Mouse (Mus musculus) cerebellum, adult 9-10 months (tissue): ENCODE measurements at regions not wholly inside any gene's neighbourhood (a gene's known extent, or its start where the extent isn't known, plus 50 kb on each side); places are given as distances from the start of the nearest gene placed in this dataset.

Source experiments
- DNase-seq: peaks from one replicate; pipeline ENCODE4 v3.0.0; 2022

GRCm38 (mm10) chr11:54195954-54196353 lies 53.5 kb downstream of the Csf2 start:
- DNase-seq = peak; percentile 89

GRCm38 (mm10) chr11:54194733-54195132 lies 54.7 kb downstream of the Csf2 start:
- no peak for DNase-seq

DNA sequence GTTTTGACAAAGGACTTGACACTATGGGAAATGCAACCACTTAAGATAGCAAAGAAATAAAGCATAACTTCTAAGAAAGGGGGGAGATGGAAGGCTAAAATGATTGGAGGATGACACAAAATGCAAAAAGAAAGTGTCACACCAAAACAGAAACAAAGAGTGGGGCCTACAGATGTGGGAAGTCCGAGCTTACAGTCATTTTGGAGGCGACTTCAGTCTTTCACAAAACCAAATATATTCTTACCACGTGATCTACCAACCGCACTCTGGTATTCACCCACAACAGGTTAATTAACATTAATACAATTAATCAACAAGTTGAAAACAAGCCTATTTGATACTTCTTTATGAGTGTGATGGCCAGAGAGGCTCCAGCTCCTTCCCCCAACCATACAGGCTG lies 57.2 kb downstream of the Csf2 start:
- no peak for DNase-seq

DNA sequence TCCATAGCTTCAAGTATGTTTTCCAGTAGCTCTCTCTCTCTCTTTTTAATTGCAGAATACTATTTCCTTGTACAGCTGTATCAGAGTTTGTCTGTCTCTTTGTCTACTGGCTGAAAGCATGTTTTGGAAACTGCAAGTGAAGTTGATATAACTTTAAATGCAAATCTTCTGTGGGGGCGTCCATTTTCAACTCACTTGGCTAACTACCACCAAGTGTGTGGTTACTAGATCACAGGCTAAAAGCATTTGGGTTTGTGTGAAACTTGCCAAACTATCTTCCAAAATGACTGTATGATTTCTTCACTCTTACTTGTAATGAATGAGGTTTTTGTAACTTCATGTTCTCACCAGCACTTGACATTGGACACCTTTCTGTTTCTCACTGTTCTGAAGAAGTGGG lies 61.6 kb downstream of the Csf2 start:
- DNase-seq = no peak

- DNase-seq = no peak
These were observed 62.1 kb downstream of the Csf2 start for GRCm38 (mm10) chr11:54187377-54187776.

DNA sequence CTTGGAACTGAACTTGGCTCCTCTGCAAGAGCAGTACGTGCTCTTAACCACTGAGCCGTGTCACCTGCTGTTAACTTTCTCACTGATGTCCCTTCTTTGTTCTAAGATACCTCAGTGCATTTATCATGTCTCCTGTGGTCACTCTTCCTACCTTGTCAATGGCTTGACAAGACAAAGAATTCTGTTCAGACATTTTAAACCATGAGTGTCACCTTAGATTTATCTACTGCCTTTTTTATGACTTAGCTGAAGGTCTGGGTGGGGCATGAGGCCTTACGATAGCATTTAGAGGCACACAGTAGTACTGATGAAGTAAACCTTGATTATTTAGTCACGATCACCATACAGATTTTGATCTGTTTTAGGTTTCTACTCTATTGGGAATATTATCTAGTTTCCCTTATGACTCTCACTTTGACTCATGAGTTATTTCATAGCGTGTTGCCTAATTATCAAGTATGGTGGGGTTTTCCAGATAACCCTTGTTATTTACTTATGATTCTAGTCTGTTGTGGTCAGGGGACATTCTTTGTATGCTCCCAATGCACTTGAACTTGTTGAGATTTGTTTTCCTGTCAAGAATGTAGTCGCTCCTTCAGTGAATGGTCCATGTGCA lies 63.6 kb downstream of the Csf2 start:
- no peak for DNase-seq

DNA sequence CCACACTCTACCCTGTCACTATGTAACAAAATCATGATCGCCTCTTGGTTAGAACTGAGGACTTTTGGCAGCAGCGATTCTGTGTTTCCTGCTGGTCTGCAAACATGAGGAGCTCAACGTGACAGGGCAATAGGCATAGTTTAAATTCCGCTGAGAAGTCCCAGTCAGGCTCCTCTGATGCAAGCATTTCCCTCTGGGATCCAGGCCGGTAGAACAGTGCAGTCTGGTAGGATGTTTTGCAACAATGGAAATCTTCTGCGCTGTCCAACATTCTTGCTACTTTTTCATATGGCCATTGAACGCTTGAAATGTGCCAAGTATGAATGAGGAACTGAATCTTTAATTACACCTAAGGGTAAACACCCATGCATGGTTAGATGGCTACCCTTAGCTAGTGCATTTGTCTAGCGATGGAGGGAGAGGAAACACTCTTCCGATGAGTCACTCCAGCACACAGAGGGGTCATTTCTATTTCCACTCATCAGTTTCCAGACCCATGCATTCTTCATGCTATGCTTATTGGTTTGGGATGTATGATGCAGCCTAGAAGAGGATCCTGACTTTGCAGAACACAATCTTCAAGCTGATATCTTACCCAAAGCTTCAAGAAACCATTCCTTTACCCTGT lies 67.7 kb downstream of the Csf2 start:
- DNase-seq = no peak
